Mouse (Mus musculus): ENCODE data around the gene Asxl2.
"Not testable (repeated sequence)": the region's sequence is repeated elsewhere in the genome, so short reads cannot be mapped to it uniquely, and the experiment has no call there.

The Asxl2 gene

DNA sequence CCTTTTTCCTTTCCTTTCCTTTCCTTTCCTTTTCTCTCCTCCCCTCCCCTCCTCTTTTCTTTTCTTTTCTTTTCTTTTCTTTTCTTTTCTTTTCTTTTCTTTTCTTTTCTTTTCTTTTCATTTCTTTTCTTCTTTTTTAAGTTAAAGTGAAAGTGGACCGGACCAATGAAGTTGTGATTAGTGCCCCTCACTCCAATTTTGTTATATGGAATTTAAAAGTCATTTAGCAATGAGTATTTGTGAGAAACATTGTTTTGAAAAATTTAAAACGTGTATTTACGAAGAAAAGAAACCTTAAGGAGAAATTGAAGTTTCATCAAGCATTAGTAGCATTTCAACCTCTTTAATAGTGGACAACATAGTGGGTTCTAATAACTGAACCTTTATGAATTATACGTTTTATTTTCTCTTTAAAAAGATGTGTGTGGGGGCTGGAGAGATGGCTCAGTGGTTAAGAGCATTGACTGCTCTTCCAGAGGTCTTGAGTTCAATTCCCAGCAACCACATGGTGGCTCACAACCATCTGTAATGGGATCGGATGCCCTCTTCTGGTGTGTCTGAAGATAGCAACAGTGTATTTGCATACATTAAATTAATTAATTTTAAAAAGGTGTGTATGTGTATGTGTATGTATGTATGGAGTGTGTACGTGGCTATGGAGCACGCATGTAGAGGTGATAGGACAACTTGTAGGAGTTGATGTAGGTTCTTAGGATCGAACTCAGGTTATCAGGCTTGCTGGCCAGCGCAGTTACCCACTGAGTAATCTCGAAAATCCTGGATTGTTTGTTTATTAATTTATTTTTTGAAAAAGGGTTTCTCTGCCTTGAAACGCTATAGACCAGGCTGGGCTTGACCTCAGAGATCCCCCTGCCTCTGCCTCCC lies 1.5 kb downstream of the Asxl2 start:
- DNase-seq (ENCODE audit: low spot score): no peak

- no peak for DNase-seq (ENCODE audit: low spot score)
Observed at GRCm38 (mm10) chr12:3429681-3430442, 3.2 kb downstream of the Asxl2 start.

- DNase-seq (ENCODE audit: low spot score): no peak
Observed at GRCm38 (mm10) chr12:3430443-3430753, 3.7 kb downstream of the Asxl2 start.

GRCm38 (mm10) chr12:3430985-3431384 lies 4.3 kb downstream of the Asxl2 start:
- DNase-seq (ENCODE audit: low spot score): no peak

DNA sequence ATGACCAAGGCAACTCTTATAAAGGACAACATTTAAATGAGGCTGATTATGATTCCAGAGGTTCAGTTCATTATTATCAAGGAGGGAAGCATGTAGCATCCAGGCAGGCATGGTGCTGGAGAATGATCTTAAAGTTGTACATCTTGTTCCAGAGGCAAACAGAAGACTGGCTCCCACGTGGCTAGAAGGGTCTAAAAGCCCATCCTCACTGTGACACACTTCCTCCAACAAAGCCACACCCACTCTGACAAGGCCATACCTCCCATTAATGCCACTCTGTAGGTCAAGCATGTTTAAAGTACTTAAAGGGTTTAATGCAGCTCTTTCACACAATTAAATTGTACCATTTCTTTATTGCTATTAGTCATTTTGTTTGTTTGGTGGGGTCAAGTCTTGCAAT lies 7.1 kb downstream of the Asxl2 start:
- DNase-seq (ENCODE audit: low spot score): no peak

GRCm38 (mm10) chr12:3436446-3436845 lies 9.8 kb downstream of the Asxl2 start:
- DNase-seq (ENCODE audit: low spot score): no peak

DNA sequence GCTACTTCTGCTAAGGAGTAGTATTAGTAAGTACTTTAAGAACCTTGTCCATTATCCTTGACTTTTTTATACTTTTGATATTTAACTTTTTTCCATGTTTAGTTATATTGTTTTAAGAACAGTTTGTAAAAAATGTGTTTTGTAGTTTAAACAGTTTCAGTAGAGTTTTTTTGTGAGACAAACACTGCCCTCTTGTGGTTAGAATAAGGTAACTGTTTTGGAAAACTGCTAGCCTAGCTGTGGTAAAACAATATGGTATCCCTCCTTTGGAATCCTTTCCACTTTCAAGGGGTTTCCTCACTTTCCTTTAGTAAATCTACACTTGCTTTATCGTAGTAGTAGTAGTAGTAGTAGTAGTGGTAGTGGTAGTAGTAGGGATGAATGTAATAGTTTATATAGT lies 11.2 kb downstream of the Asxl2 start:
- no peak for DNase-seq (ENCODE audit: low spot score)

DNA sequence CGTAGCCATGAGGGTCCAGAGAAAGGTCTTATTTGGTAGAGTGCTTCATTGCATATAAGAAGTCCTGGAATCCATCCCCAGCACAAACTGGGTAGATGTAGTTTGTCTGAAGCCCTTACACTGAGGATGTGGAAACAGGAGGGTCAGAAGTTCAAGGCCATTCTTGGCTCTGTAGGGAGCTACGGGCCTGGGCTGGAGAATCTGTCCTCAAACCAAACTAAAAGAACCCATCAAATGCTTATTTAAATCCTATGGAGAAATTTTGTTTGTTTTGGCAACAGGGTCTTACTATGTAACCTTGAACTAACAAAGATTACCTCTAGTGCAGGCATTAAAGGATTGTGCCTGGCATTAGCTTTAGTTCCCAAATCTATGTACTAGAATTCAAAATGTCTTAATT lies 14.3 kb downstream of the Asxl2 start:
- DNase-seq (ENCODE audit: low spot score): no peak

GRCm38 (mm10) chr12:3441361-3441760 lies 14.7 kb downstream of the Asxl2 start:
- DNase-seq (ENCODE audit: low spot score): no peak

- no peak for DNase-seq (ENCODE audit: low spot score)
Observed at GRCm38 (mm10) chr12:3453554-3453953, 26.9 kb downstream of the Asxl2 start.

DNA sequence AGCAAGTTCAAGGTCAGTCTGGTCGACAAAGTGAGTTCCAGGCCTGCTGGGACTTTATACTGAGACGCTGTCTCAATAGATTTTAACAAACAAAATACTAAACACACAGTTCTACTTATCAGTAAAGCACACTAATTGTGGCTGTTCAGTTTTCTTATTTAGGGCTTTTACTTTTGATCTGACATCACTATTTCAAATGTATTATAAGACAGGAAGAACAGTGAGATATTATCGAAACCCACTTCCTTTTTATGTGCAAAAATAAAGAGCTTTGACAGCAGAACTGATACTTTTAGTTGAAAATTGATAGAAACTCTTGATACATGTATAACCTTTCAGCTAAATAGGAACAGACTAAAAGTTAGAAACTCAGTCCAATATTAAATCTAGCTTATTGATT lies 36.4 kb downstream of the Asxl2 start:
- no peak for DNase-seq (ENCODE audit: low spot score)

DNA sequence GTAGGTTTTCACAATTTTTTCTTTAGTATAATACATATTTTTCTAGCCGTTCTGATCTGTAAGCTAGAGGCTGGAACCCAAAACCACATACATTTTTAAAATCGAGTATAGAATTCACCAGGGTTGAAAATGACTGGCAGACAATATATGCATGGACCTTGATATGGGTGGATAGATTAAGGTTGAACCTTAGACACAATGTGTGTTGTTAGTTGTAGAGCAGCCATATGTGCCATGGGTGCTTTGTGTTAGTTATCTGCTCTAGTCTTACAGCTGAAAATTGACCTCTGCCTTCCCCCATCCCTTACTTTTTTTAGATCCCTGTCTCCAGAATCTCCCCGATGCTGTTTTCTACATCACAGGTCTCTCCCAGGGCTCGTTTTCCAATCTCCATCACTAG lies 73.0 kb downstream of the Asxl2 start:
- DNase-seq (ENCODE audit: low spot score): no peak

GRCm38 (mm10) chr12:3500071-3500470 lies 73.4 kb downstream of the Asxl2 start:
- DNase-seq (ENCODE audit: low spot score): no peak

- no peak for DNase-seq (ENCODE audit: low spot score)
Observed at GRCm38 (mm10) chr12:3518665-3519297, 92.1 kb downstream of the Asxl2 start.

DNA sequence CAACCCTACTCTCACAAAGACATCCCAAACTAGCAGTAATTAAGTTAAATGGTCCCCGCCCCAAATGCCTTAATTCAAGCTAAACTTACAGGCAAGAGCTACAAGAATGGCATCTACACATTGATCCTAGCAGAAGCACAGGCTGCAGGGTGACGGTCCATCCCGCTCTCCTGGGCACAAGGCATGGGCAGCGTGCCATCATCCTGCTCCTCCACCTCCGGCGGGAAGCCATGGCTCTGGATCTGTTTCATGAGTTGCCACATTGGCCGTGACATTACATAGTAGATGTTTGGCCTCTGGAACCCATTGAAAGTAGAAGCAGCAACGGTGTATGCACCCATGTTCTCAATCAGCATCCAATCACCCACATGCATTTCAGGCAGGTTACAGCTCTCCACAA lies 95.1 kb downstream of the Asxl2 start:
- not testable (repeated sequence) for DNase-seq (ENCODE audit: low spot score)

DNA sequence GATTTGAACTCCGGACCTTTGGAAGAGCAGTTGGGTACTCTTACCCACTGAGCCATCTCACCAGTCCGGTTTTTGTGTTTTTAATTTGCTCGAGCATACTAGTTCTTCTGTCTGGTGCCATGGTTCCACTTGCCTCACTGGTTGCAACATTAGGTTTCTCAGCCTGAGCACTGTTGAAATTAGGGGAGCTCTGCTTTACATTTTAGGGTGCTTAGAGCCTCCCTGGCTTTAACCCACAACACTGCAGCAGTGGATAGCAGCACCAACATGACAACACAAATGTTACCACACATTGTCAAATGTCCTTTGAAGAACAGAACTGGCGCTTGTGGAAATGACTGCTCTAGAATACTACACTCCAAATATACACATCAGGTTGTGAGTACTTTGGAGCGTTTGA lies 98.9 kb downstream of the Asxl2 start:
- no peak for DNase-seq (ENCODE audit: low spot score)

- not testable (repeated sequence) for DNase-seq (ENCODE audit: low spot score)
Observed at GRCm38 (mm10) chr12:3535446-3535845, 108.8 kb downstream of the Asxl2 start.

DNA sequence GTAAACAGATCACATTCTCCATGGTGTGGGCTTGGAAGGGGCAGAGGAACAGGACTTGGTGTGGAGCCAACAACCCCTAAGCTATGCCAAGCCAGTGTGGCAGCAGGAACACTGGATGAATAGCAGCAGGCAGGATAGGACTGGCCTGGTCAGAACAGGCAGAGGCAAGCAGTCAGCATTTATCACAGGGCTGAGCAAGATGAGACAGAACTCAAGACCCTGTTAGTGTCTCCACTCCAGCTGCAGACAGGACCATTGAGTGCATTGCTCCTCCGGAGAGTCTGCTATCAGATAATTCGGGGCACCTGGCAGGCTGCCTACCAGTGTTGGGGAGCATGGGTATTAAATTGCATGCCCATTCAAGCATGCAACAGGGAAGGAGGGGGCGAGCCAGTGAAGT lies 111.0 kb downstream of the Asxl2 start:
- no peak for DNase-seq (ENCODE audit: low spot score)

DNA sequence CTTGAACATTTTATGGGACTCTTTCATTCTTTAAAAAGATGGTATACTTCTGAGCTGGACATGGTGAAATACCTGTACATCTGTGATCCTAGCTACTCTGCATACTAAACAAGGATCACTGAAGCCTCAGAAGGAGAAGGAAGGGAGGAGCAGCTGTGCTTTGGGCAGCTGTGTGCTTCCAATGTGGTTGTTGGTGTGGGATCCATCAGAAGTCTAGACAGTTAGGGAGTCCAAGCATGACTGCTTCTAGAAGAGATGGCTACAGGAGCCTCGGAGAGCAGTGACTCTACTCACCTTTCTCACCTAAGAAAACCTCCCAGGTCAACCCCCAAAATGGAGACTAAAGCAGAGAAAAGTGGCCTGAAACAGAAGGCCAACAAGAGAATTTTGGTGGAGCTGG lies 111.4 kb downstream of the Asxl2 start:
- no peak for DNase-seq (ENCODE audit: low spot score)

- DNase-seq (ENCODE audit: low spot score): no peak
Observed at GRCm38 (mm10) chr12:3539605-3540004, 112.9 kb downstream of the Asxl2 start.

GRCm38 (mm10) chr12:3540871-3541270 lies 114.2 kb downstream of the Asxl2 start:
- no peak for DNase-seq (ENCODE audit: low spot score)

DNA sequence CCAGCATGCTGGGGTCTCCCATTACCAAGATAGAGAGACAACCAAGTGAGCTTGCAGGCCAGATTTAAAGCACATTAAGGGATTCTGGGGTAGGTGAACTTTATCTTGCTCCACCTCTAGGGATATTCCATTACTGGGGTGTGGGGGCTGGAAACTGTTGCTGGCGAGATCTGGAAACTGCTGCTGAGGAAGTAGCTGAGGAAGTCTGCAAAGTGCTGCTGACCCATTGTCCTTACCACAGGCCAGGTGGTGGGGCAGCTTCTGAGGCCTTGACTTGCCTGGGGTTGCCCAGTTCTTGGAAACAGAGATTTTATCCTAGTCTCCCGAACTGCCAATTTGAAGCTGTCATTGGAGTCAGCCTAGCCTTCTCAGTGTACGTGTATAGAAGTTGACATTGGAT lies 118.8 kb downstream of the Asxl2 start:
- no peak for DNase-seq (ENCODE audit: low spot score)

DNA sequence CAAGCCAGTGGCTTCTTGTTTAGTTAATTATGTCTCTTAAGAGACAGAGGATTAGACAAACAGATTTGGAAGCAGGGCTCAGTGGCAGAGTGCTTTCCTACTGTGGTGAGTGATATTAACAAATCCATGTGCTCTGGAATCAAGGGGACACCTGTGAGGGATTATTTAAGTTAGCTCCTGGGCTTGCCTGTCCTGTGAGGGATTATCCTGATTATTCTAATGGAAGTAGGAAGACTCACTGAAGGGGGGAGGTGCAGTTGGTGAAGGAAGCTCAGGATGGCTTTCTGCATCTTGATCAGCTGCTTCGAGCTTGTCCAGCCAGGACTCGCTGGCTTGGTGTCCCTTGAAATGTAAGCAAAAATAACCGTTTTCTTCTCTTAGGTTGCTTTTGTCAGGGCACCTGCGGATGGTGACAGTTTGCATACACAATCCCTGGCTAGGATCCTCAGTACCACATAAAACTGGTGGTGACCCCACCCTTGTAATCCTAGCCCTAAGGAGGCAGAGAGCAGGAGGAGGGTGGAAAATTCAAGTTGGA lies 119.5 kb downstream of the Asxl2 start:
- no peak for DNase-seq (ENCODE audit: low spot score)
